Mouse (Mus musculus): ENCODE results near the gene Olfr374. TPM values are rescaled to one million over a fixed set of nuclear protein-coding genes. Genes with fewer than 3 reads are reported as not detected.
"Not testable (repeated sequence)": the region's sequence is repeated elsewhere in the genome, so short reads cannot be mapped to it uniquely, and the experiment has no call there.

Olfr374 gene
- 0.03 and 0.08 TPM in 2 replicates for polyA plus RNA-seq (2016; fragmentation: Nextera tagmentation; extraction: Ambion mirVana)

GRCm38 (mm10) chr8:72106740-72107139 lies at the start of gene Olfr374:
TSS of gene Olfr374 (plus strand) at chr8:72107040.
- 82% methylated on average over 3 of the region's 3 CpGs for WGBS
- Histone ChIP-seq H3K27me3 (no peaks in the 10 kb centered on the region), H3K27ac (no peak within 1 kb of the TSS), H3K4me1 (no peaks in the 10 kb centered on the region), H3K9ac (no peak within 1 kb of the TSS), H3K4me3 (no peak within 1 kb of the TSS), H3K9me3 (0 out of 2 replicates have a peak, but pooled peaks cover 4% of the 10 kb centered on the region), H3K4me2 (replicated peaks) (no peak within 1 kb of the TSS), H3K36me3 (no peaks in the 10 kb centered on the region)
- no peak for ATAC-seq (ENCODE audit: insufficient number of reproducible peaks, insufficient read depth, low FRiP score, low TSS enrichment)

GRCm38 (mm10) chr8:72057643-72058042 lies 49.2 kb upstream of the Olfr374 start:
- H3K27ac ChIP-seq; H3K27me3 ChIP-seq; H3K4me3 ChIP-seq; ATAC-seq (ENCODE audit: insufficient number of reproducible peaks, insufficient read depth, low FRiP score, low TSS enrichment); H3K36me3 ChIP-seq; H3K4me1 ChIP-seq; H3K9ac ChIP-seq; H3K4me2 ChIP-seq (replicated peaks); H3K9me3 ChIP-seq: not testable (repeated sequence)
- 88% methylated on average over 3 of the region's 4 CpGs for WGBS

DNA sequence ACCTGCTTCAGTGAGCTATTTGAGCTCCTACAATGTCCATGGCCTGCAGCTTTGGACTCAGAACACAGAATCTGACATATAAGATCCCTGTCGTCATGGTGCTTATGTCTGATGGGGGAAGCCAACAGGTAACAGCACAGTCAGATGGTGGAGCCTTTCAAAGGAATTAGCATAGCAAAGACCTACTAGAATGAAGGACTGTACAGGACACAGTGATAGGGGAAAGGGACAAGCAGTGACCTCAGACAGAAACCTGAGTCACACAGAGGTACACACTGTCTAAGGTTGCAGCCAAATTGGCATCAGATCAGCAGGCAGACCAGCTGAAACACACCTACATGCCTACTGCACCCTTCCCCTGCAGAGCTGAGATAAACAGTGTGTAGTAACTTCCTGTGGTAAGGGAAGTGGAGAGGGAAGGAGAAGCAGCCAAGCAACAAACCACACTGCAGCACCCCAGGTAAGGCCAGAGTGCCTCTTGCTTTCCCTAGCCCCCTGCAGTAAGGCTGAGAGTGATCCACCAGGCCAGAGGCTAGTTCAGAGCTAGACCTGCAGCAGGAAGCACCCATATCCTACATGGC lies 39.9 kb upstream of the Olfr374 start:
- ATAC-seq (ENCODE audit: insufficient number of reproducible peaks, insufficient read depth, low FRiP score, low TSS enrichment): not testable (repeated sequence)
- 83% methylated on average over 1 of the region's 1 CpGs for WGBS

DNA sequence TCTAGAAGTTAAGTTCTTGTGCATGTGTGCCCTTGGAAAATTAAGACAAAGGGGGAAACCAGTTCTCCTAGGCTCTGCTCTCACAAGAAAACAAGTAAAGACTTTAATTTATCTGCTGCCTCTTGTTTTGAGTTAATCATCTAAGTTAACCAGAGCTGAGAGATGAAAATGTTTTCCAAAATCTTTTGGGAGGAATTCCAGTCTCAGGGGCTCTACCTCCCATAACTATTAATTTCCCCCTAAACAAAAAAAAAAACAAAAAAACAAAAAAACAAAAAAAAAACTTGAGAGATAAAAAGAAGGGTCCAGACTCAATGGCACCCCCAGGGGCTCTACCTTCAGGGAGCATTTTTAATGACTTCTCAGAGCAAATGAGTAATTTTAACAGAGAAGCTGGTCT lies 24.0 kb upstream of the Olfr374 start, which contains the start of gene Olfr373:
Gene Olfr373 (plus strand): TSS at position 301 of the 400 bp plus-strand sequence.
- not testable (repeated sequence) for ATAC-seq (ENCODE audit: insufficient number of reproducible peaks, insufficient read depth, low FRiP score, low TSS enrichment); H3K27ac ChIP-seq; H3K4me3 ChIP-seq

More for the DNA sequence above, 39.9 kb upstream of the Olfr374 start:
- not testable (repeated sequence) for H3K36me3 ChIP-seq; H3K4me2 ChIP-seq (replicated peaks); H3K4me1 ChIP-seq; H3K27ac ChIP-seq; H3K27me3 ChIP-seq; H3K9ac ChIP-seq; H3K9me3 ChIP-seq; H3K4me3 ChIP-seq

DNA sequence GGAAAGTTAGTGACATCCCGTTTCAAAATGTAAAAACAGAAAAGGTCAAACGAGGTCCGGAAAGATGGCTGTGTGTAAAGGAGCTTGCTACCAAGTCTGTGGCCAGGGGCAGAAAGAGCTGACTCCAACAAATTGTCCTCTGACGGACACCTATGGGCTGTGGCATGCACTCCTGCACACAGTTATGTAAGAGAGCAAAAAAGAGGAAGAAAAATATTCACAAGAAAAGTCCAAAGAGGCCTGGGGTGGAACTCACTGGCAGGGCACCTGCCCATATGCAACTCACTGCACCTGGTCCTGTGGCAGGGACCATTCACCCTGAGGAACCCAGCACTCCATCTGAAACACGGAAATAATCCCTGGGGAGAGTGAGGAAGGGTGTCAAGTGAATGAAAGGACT lies 22.1 kb upstream of the Olfr374 start:
- no peak for ATAC-seq (ENCODE audit: insufficient number of reproducible peaks, insufficient read depth, low FRiP score, low TSS enrichment)
- 69% methylated on average over 5 of the region's 5 CpGs for WGBS
- H3K4me2 ChIP-seq (replicated peaks): no peak overlapping the region

More for the DNA sequence above, 24.0 kb upstream of the Olfr374 start, which contains the start of gene Olfr373:
- H3K36me3 ChIP-seq; H3K9ac ChIP-seq; H3K9me3 ChIP-seq; H3K4me2 ChIP-seq (replicated peaks); H3K27me3 ChIP-seq; H3K4me1 ChIP-seq: not testable (repeated sequence)

DNA sequence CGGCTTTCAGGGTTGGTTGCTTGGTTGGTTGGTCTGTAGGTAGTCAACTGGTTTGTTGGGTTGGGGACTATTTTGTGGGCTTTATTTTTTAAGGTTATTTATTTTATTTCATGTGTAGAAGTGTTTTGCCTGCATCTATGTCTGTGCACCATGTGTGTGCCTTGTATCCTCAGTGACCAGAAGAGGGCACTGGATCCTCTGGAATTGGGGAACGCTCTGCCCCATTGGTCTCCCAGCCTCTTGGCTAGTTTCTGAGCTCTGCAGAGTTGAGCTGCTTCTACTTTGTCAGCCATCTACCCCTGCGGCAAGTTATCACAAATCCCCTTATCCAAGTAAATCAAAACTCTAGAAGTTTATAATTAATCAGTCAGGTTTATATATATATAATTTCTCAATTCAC lies 19.2 kb upstream of the Olfr374 start:
- H3K4me2 ChIP-seq (replicated peaks); H3K4me3 ChIP-seq; H3K4me1 ChIP-seq; H3K27ac ChIP-seq; ATAC-seq (ENCODE audit: insufficient number of reproducible peaks, insufficient read depth, low FRiP score, low TSS enrichment); H3K27me3 ChIP-seq; H3K9ac ChIP-seq; H3K9me3 ChIP-seq; H3K36me3 ChIP-seq: not testable (repeated sequence)
- 88% methylated on average over 3 of the region's 3 CpGs for WGBS

More for the DNA sequence above, 22.1 kb upstream of the Olfr374 start:
- H3K4me3 ChIP-seq: no peak overlapping the region
- no peaks in the 10 kb centered on the region for H3K9me3 ChIP-seq
- no peaks in the 10 kb centered on the region for H3K36me3 ChIP-seq
- H3K9ac ChIP-seq: no peak overlapping the region
- no peak overlapping the region for H3K27ac ChIP-seq
- H3K27me3 ChIP-seq: no peaks in the 10 kb centered on the region
- H3K4me1 ChIP-seq: no peaks in the 10 kb centered on the region

DNA sequence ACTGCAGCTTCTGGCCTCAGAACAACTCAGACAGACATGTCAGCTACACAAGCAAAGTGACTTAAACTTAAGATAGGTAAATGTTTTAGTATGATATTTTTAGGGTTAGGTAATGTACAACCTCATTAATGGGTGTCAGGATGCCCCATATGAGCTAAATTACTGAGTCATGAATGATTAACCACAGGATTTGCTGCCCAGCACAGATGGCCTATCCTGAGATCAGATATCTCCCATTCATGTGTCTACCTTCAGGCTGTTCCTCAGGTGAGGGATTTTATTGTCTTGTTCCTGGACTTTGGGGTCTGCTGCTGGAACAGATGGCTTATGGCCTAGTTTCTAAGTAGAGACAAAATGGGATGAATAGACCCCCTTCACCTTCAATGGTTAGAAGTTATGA lies 10.1 kb upstream of the Olfr374 start:
- not testable (repeated sequence) for H3K36me3 ChIP-seq; H3K4me1 ChIP-seq; H3K9ac ChIP-seq; H3K27ac ChIP-seq; H3K4me2 ChIP-seq (replicated peaks); ATAC-seq (ENCODE audit: insufficient number of reproducible peaks, insufficient read depth, low FRiP score, low TSS enrichment); H3K4me3 ChIP-seq; H3K9me3 ChIP-seq; H3K27me3 ChIP-seq

- H3K27ac ChIP-seq; H3K27me3 ChIP-seq; H3K4me3 ChIP-seq; H3K9ac ChIP-seq; H3K36me3 ChIP-seq; H3K4me1 ChIP-seq; ATAC-seq (ENCODE audit: insufficient number of reproducible peaks, insufficient read depth, low FRiP score, low TSS enrichment); H3K4me2 ChIP-seq (replicated peaks); H3K9me3 ChIP-seq: not testable (repeated sequence)
- 62% methylated on average over 6 of the region's 7 CpGs for WGBS
Measured at GRCm38 (mm10) chr8:72099377-72100103, 7.3 kb upstream of the Olfr374 start.

- Histone ChIP-seq H3K9me3 (peaks cover 4% of the 10 kb centered on the region; the same call in 1 of the 2 replicates), H3K4me3 (no peak overlapping the region), H3K4me2 (replicated peaks) (no peak overlapping the region), H3K9ac (no peak overlapping the region), H3K27ac (no peak overlapping the region), H3K4me1 (no peaks in the 10 kb centered on the region), H3K36me3 (no peaks in the 10 kb centered on the region), H3K27me3 (no peaks in the 10 kb centered on the region)
- ATAC-seq (ENCODE audit: insufficient number of reproducible peaks, insufficient read depth, low FRiP score, low TSS enrichment): no peak
- 24% methylated on average over 4 of the region's 4 CpGs for WGBS
Measured at GRCm38 (mm10) chr8:72105165-72105564, 1.7 kb upstream of the Olfr374 start.

GRCm38 (mm10) chr8:72110876-72111275 lies 4.0 kb downstream of the Olfr374 start:
- Histone ChIP-seq H3K27ac (no peak overlapping the region), H3K4me3 (no peak overlapping the region), H3K9me3 (no peaks in the 10 kb centered on the region), H3K4me2 (replicated peaks) (no peak overlapping the region), H3K36me3 (no peaks in the 10 kb centered on the region), H3K9ac (no peak overlapping the region), H3K4me1 (no peaks in the 10 kb centered on the region), H3K27me3 (no peaks in the 10 kb centered on the region)
- WGBS: 76% methylated on average over 6 of the region's 6 CpGs
- no peak for ATAC-seq (ENCODE audit: insufficient number of reproducible peaks, insufficient read depth, low FRiP score, low TSS enrichment)

- no peaks in the 10 kb centered on the region for H3K36me3 ChIP-seq
- no peak overlapping the region for H3K4me3 ChIP-seq
- no peak overlapping the region for H3K4me2 ChIP-seq (replicated peaks)
- H3K27me3 ChIP-seq: no peaks in the 10 kb centered on the region
- H3K9me3 ChIP-seq: no peaks in the 10 kb centered on the region
- WGBS: 77% methylated on average over 3 of the region's 3 CpGs
- H3K27ac ChIP-seq: no peak overlapping the region
- no peaks in the 10 kb centered on the region for H3K4me1 ChIP-seq
- no peak for ATAC-seq (ENCODE audit: insufficient number of reproducible peaks, insufficient read depth, low FRiP score, low TSS enrichment)
- no peak overlapping the region for H3K9ac ChIP-seq
Measured at GRCm38 (mm10) chr8:72112486-72112885, 5.6 kb downstream of the Olfr374 start.

DNA sequence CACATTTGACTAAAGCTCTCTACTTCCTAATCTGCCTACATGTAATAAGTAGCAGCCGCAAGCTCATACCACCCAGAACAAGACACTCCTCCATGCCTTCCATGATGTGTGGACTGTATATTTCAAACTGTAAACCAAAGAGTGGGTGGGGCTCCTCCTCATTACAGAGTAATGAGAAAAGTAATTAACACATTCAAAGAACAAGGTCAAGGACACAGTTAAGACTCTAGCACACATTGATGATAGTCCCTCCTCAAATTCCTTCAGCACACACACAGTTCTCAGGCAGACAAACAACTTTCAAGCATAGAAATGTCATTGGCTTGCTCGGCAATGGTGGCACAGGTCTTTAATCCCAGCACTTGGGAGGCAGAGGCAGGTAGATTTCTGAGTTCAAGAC lies 8.4 kb downstream of the Olfr374 start:
- Histone ChIP-seq H3K27ac (no peak overlapping the region), H3K4me2 (replicated peaks) (no peak overlapping the region), H3K9ac (no peak overlapping the region), H3K27me3 (no peaks in the 10 kb centered on the region), H3K36me3 (no peaks in the 10 kb centered on the region), H3K4me3 (no peak overlapping the region), H3K9me3 (no peaks in the 10 kb centered on the region), H3K4me1 (no peaks in the 10 kb centered on the region)
- no peak for ATAC-seq (ENCODE audit: insufficient number of reproducible peaks, insufficient read depth, low FRiP score, low TSS enrichment)
- 82% methylated on average over 2 of the region's 2 CpGs for WGBS

Data from embryonic facial prominence, embryonic 12.5 days (tissue).